9 mouse cellular contexts compared by ENCODE assay signal in the genomic region with DNA sequence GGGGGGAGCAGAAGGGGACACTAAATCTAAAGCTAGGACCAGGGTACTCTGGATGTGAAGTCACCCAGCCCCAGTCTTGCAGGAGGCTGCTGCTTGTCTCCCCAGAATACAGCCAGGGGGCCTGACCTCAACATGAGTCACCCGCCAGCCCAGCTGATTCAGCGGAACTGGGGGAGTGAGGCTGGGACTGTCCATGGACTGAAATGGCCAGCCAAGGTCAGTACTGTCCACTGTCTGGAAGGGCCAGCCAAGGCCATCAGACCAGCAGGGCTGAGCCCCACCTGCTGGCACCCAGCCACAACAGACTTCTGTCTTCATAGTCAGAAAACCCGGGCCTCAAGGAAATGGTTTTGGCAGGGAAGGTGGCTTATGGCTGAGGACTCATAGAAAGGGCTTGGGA. TPM values are rescaled to one million over a fixed set of nuclear protein-coding genes. Genes with fewer than 3 reads are reported as not detected.
DNase-seq lines count a peak whose midpoint lies in the region; ATAC-seq and TF ChIP-seq lines count a peak whose summit lies in the region.
"Had no signal": no experiment of that assay in that cellular context is flagged by ENCODE, and none has a peak within 500 bp of the region (broad histone marks: within the 10 kb centered on the region; RNA-seq: fewer than 3 reads in every experiment).

No protein-coding gene starts in this region.

- DNase-seq in frontal cortex, postnatal 14 days (ENCODE audit: low spot score in 2 of 2): no peak
- DNase-seq in adrenal gland, adult 18-20 months (ENCODE audit: low spot score in 2 of 2): peak; percentile 78 to 90
- no peak for DNase-seq in heart, postnatal 0 days (ENCODE audit: low spot score)
- DNase-seq in liver, embryonic 11.5 days (ENCODE audit: low spot score): no peak
- DNase-seq in left cerebral cortex, adult 8-10 months (ENCODE audit: low spot score in 2 of 2): no peak

- H3K9ac ChIP-seq in heart, postnatal 0 days (replicated peaks; ENCODE audit: low read depth, low read length): no peak overlapping the region
- no peak overlapping the region for H3K9ac ChIP-seq in liver, embryonic 11.5 days (ENCODE audit: low read depth, low read length)
- H3K9ac ChIP-seq in stomach, embryonic 15.5 days: no peak overlapping the region
- H3K9ac ChIP-seq: limb, embryonic 12.5 days had no signal

- 41% methylated on average over 3 of the region's 3 CpGs for WGBS in heart, postnatal 0 days
- 55% methylated on average over 3 of the region's 3 CpGs for WGBS in liver, embryonic 11.5 days
- WGBS in stomach, embryonic 15.5 days: 49% methylated on average over 3 of the region's 3 CpGs

- no peak for TF ChIP-seq CTCF in heart, postnatal 0 days (IDR thresholded peaks at IDR 0.05; ENCODE audit: low read depth)

- H3K27ac ChIP-seq in heart, postnatal 0 days (ENCODE audit: low read depth): no peak overlapping the region
- no peak overlapping the region for H3K27ac ChIP-seq in liver, embryonic 11.5 days (ENCODE audit: low read depth, low read length)
- no peak overlapping the region for H3K27ac ChIP-seq in stomach, embryonic 15.5 days
- H3K27ac ChIP-seq: limb, embryonic 12.5 days had no signal

- H3K4me3 ChIP-seq in heart, postnatal 0 days (ENCODE audit: low read depth, low read length): no peak overlapping the region
- no peak overlapping the region for H3K4me3 ChIP-seq in liver, embryonic 11.5 days (ENCODE audit: low read depth, low read length)
- H3K4me3 ChIP-seq in stomach, embryonic 15.5 days (replicated peaks): no peak overlapping the region
- H3K4me3 ChIP-seq: limb, embryonic 12.5 days had no signal

- no peaks in the 10 kb centered on the region for H3K9me3 ChIP-seq in heart, postnatal 0 days (replicated peaks; ENCODE audit: control insufficient read depth, low read length)
- H3K9me3 ChIP-seq in liver, embryonic 11.5 days (ENCODE audit: control insufficient read depth, low read length): no peaks in the 10 kb centered on the region
- no peaks in the 10 kb centered on the region for H3K9me3 ChIP-seq in stomach, embryonic 15.5 days
- H3K9me3 ChIP-seq: limb, embryonic 12.5 days had no signal

- H3K36me3 ChIP-seq in heart, postnatal 0 days (replicated peaks; ENCODE audit: control insufficient read depth, insufficient read depth, low read length): no peaks in the 10 kb centered on the region
- H3K36me3 ChIP-seq in liver, embryonic 11.5 days (ENCODE audit: control insufficient read depth, insufficient read depth, low read length): no peaks in the 10 kb centered on the region
- no peaks in the 10 kb centered on the region for H3K36me3 ChIP-seq in stomach, embryonic 15.5 days
- H3K36me3 ChIP-seq: limb, embryonic 12.5 days had no signal

- H3K4me2 ChIP-seq in heart, postnatal 0 days (ENCODE audit: low read depth, low read length): no peak overlapping the region
- H3K4me2 ChIP-seq in liver, embryonic 11.5 days: no peak overlapping the region
- H3K4me2 ChIP-seq in stomach, embryonic 15.5 days: no peak overlapping the region
- H3K4me2 ChIP-seq: limb, embryonic 12.5 days had no signal

- peak; percentile 16; the same call in 1 of the 2 replicates for ATAC-seq in frontal cortex, adult (ENCODE audit: low TSS enrichment)
- ATAC-seq in heart, postnatal 0 days (ENCODE audit: insufficient read depth, low read depth): peak; percentile 66
- peak; percentile 56; the same call in 1 of the 2 replicates for ATAC-seq in liver, embryonic 11.5 days (replicated peaks; ENCODE audit: low FRiP score)
- ATAC-seq in stomach, embryonic 15.5 days (ENCODE audit: insufficient read depth, low FRiP score, low read depth): peak; percentile 41; the same call in 1 of the 2 replicates
- no peak for ATAC-seq in inflammation-experienced regulatory T-cells, adult 6 months

- no peak for TF ChIP-seq EP300 in heart, postnatal 0 days (IDR thresholded peaks at IDR 0.05; ENCODE audit: low read depth)

- peaks cover 11% of the 10 kb centered on the region; the same call in 1 of the 2 replicates for H3K4me1 ChIP-seq in heart, postnatal 0 days (ENCODE audit: control insufficient read depth, insufficient read depth)
- H3K4me1 ChIP-seq in liver, embryonic 11.5 days (replicated peaks; ENCODE audit: control insufficient read depth, insufficient read depth, low read length): no peaks in the 10 kb centered on the region
- H3K4me1 ChIP-seq in stomach, embryonic 15.5 days: no peaks in the 10 kb centered on the region
- H3K4me1 ChIP-seq: limb, embryonic 12.5 days had no signal

- no peaks in the 10 kb centered on the region for H3K27me3 ChIP-seq in heart, postnatal 0 days (ENCODE audit: control insufficient read depth, insufficient read depth, low read length)
- no peaks in the 10 kb centered on the region for H3K27me3 ChIP-seq in liver, embryonic 11.5 days (replicated peaks; ENCODE audit: control insufficient read depth, insufficient read depth, low read length)
- no peaks in the 10 kb centered on the region for H3K27me3 ChIP-seq in stomach, embryonic 15.5 days (replicated peaks)

RNA-seq across cellular contexts. Expression of a gene that starts 17.9 kb away (rescaled TPM):
- 10 to 100 TPM; 24.6 to 34.8 TPM for total RNA-seq in adrenal gland, adult 18-20 months (2021)
- 60.5 and 78.0 TPM in 2 replicates for total RNA-seq in heart, postnatal 0 days (2014; rRNA removed; ENCODE audit: low replicate concordance)
- 47.2 and 49.6 TPM in 2 replicates for polyA plus RNA-seq in heart, postnatal 0 days (2015; fragmentation: Nextera tagmentation; extraction: Ambion mirVana)
- 3.4 and 5.0 TPM in 2 replicates for polyA plus RNA-seq in liver, embryonic 11.5 days (2014; fragmentation: Nextera tagmentation; extraction: Ambion mirVana)
- polyA plus RNA-seq in stomach, embryonic 15.5 days (2015; fragmentation: Nextera tagmentation; extraction: Ambion mirVana): 48.7 and 58.7 TPM in 2 replicates
- total RNA-seq in left cerebral cortex, adult 8-10 months (2022): 10 to 100 TPM; 41.9 to 48.3 (median 44.5) TPM
- polyA plus RNA-seq in inflammation-experienced regulatory T-cells, adult 6 months (2017; shearing (Covaris generic)): under 1 TPM in 1 of 3 experiments, not detected in 2; 0.35 TPM

Comparison
In these comparisons a context has a peak if more than half of its experiments do, and no peak if none do; other contexts are left out.
1. DNase-seq: peak in adrenal gland, adult 18-20 months (2 of 2); none in frontal cortex, postnatal 14 days (0 of 2), heart, postnatal 0 days (single experiment), liver, embryonic 11.5 days (single experiment) and left cerebral cortex, adult 8-10 months (0 of 2).